Mouse (Mus musculus) embryonic fibroblast, embryonic 13.5 days (primary cell): ENCODE data around the gene Hook2. TPM values are rescaled to one million over a fixed set of nuclear protein-coding genes. Genes with fewer than 3 reads are reported as not detected.
A peak's percentile ranks its signal among the peaks of the same experiment; 100 is the strongest.

Experiments
- H3K27ac ChIP-seq: 2 replicates; pipeline ENCODE4 v1.5.1; 2012; ENCODE audit warnings: low read length, control low read depth, inconsistent platforms; ENCODE audit not compliant: insufficient read depth
- H3K4me1 ChIP-seq: 2 replicates; pipeline ENCODE4 v1.6.1; 2011; ENCODE audit warnings: low read length; ENCODE audit not compliant: control insufficient read depth, insufficient read depth
- H3K4me3 ChIP-seq: 2 replicates; pipeline ENCODE4 v1.5.1; 2011; ENCODE audit warnings: mild to moderate bottlenecking, control low read depth, low read length; ENCODE audit not compliant: insufficient read depth
- CTCF ChIP-seq: IDR thresholded peaks from 2 replicates; pipeline ENCODE4 v1.5.1; 2011; ENCODE audit warnings: mild to moderate bottlenecking, control low read depth, low read length, moderate library complexity, borderline replicate concordance; ENCODE audit not compliant: insufficient read depth
- POLR2A ChIP-seq: IDR thresholded peaks from 2 replicates; pipeline ENCODE4 v1.6.1; 2011; ENCODE audit warnings: low read depth, mild to moderate bottlenecking, control low read depth, low read length, moderate library complexity
- polyA plus RNA-seq: library from polyadenylated mRNA; stranded (reverse); fragments of >200 nt; gene quantifications from 2 replicates; pipeline ENCODE4 v1.2.4, GENCODE M21; 2011; ENCODE audit warnings: low read depth; ENCODE audit not compliant: missing spikeins, insufficient read length

Hook2 gene
- polyA plus RNA-seq, 1 experiment, result 8.1 TPM

DNA sequence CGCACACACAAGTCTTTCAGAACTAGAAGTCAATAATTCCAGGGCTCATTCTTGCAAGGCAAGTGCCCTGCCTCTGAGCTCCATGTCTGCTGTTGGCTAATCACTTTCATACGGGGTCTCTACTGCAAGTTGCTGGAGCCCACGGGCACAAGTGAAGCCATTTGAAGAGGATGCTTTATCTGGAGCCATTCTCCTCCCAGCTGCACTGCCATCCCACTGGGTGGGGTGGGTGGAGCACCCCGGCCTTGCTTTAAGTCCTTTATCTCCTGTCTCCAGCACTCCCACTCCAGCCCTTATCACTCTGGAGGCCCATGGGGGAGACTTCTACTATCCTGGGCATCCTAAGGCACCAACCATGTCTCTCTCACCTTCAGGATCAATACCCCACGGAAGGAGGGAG is 19.5 kb upstream of the Hook2 start:
- peaks cover 12% of the 10 kb centered on the region; the same call in 1 of the 2 replicates for H3K4me1 ChIP-seq
- TF ChIP-seq POLR2A (no peak), CTCF (no peak)
- H3K27ac ChIP-seq, result no peak overlapping the region
- peak overlapping the region; percentile 65 for H3K4me3 ChIP-seq

DNA sequence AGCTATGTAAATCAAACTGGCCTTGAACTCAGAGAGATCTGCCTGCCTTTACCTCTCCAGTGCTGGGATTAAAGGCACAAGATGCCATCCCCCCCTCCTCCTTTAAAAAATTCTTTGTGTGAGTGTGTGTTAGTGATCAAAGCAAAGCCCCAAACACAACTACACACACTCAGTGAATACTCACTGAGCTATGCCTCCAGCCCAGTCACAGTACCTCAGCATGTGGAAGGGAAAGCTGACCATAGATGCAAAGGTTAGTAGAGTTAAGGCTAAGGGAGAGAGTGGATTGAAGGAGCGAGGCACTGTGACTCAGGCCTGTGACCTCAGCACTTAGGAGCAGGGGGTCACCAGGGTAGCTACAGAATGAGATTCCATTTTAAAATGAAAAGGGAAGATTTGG is 17.3 kb upstream of the Hook2 start:
- no peak for TF ChIP-seq POLR2A
- TF ChIP-seq CTCF, result no peak
- Histone ChIP-seq H3K4me1 (peaks cover 8% of the 10 kb centered on the region; the same call in 1 of the 2 replicates), H3K27ac (no peak overlapping the region), H3K4me3 (no peak overlapping the region)

DNA sequence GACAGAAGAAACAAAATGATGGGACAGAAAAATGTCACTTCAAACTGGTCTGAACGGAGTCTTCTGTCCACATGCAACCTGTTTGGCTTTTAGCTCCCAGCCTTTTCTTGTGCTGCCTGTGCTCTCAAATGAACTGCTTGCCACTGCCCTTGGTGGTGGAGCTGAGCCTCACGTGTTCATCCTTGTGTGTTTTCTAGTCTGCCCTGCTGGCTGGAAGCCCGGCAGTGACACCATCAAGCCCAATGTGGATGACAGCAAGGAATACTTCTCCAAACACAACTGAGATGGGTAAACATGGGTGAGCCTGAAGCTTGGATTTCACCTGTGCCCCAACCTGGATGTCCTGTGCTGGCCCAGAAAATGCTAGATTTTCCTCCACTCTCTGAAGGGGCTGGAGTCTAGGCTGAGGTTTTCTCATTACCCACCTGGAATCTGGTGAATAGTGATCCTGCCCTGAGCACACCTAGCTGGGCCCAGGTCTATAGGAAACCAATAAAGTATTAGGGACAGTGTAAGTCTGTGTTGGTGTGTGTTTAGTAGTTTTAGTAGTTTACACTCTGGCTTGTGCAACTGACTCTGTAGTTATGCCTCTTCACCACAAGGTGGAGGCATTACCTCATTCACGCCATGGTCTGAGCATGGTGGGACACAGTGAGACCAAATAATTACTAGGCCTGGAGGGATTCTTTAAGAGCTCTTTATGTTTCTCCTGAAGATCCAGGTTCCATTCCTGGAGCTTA is 16.4 kb upstream of the Hook2 start:
- H3K27ac ChIP-seq, result no peak overlapping the region; the same call in 1 of the 2 replicates
- peaks cover 4% of the 10 kb centered on the region; the same call in 1 of the 2 replicates for H3K4me1 ChIP-seq
- H3K4me3 ChIP-seq, result no peak overlapping the region
- TF ChIP-seq CTCF, result peak; percentile 81; the same call in 1 of the 2 replicates
- no peak for TF ChIP-seq POLR2A

DNA sequence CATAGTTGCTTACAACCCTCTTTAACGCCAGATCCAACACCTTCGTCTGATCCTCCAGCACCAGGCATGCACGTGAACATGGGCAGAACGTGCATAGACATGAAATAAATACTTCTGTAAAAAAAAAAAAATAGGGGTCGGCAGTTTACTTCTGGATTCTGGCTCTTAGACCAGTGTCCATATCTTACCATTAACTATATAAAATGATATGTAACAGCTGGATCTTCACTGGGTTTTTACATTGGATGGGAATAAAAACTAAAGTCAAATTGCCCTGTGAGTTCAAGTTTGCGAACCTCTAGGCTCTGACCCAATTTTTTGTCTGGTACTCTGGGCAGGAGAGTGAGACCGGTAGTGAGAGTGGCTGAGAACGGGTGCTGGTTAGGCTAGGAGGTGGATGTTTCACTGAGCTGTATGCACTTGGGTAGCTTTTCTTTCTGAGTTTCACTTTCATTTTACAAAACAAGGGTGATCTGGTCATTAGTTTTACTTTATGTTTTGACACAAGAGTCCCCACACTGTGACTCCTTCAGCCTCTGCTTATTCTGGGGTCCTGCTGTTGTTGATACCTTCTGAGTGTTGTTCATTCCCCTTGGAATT is 15.8 kb upstream of the Hook2 start:
- H3K4me1 ChIP-seq, result peaks cover 4% of the 10 kb centered on the region; the same call in 1 of the 2 replicates
- TF ChIP-seq POLR2A (no peak), CTCF (no peak)
- H3K4me3 ChIP-seq, result no peak overlapping the region
- H3K27ac ChIP-seq, result peak overlapping the region; percentile 91

DNA sequence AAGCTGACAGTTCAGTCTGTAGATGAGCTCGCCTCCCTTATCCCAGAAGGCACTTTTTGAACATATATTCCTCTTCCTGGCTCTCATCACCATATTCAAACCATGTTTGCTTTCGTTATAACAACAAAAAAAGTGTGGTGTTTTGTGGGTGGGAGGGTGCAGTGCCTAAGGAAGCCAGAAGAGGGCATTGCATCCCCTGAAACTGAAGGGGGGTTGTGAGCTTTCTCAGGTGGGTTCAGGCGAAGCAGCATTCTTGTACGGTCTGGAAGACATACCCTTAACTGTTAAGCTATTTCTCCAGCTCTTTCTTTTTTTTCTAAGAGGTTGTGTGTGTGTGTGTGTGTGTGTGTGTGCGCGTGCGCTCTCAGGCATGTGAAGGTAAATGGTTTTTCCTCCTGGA is 15.0 kb upstream of the Hook2 start:
- Histone ChIP-seq H3K27ac (peak overlapping the region; percentile 91), H3K4me1 (peaks cover 4% of the 10 kb centered on the region; the same call in 1 of the 2 replicates), H3K4me3 (peak overlapping the region; percentile 31)
- 0 out of 2 replicates have a peak, but pooled peaks have one; percentile 36 for TF ChIP-seq POLR2A
- peak; percentile 58; the same call in 1 of the 2 replicates for TF ChIP-seq CTCF

DNA sequence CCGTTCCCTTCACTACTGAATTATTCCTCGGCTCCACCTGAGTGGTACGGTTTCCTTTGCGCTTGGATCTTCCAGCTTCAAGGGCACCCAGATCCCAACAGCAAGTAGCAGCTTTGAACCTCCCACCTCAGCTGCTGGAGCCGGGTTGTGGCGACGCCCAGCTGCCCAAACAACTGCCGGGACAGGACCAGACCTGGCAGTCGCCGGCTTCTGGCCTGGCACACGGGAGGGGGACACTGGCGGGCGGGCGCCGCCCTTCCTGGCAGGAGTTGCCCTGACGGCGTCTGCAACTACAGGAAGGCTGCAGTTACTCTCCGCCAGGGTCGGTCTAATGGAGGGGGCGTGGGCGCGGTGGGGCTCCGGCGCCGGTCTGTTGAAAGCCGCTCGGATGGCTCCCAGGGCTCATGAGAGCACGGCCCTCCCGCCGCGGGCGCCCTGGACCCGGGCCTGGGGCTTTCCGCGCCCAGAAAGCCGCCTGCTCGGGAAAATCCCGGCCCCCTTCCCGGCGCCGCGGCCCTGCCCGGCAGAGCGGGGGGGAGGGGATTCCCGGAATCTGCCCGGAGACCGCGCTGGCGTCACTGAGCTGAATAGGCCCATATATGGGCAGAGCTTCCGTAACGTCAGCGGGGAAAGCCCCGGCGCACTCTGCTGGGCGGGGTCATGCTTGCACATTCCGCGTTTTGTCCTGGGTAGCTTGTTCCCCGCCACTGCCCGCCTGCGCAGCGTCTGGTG is 14.2 kb upstream of the Hook2 start:
- TF ChIP-seq CTCF (no peak), POLR2A (peak; percentile 90)
- Histone ChIP-seq H3K4me3 (peak overlapping the region; percentile 88), H3K27ac (peak overlapping the region; percentile 91), H3K4me1 (peaks cover 7% of the 10 kb centered on the region)

DNA sequence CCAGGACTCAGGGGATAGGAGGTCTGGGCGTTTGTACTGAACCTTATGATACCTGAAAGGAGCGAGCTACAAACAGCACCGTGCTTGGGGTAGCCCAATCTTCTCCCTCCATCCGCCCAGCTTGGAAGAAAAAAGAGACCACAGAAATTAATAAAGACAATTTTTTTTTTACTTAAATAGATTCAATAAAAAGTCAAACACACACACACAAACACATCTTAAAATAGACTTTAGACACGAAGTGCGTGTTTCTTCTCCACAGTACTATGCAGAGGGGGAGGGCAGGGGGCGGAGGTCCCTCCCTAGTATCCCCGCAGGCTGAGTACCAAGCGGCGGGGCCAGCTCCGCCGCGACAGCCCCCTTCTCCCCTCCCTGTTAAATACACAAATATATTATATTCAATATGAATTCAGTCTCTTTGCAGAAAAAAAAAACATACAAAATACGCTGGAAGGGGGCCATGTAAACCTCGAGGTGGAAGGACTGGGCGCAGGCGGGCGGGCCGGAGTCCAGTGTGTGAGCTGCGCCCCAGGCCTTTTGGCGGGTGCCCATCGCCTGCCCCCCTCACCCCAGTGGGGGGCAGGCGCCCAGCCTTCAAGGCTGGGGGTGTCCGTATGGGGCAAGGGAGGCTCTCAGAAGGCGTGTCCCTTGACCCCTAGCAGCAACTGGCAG is 13.5 kb upstream of the Hook2 start:
- peak overlapping the region; percentile 90 for H3K27ac ChIP-seq
- H3K4me3 ChIP-seq, result peak overlapping the region; percentile 88
- no peak for TF ChIP-seq CTCF
- TF ChIP-seq POLR2A, result no peak
- peaks cover 8% of the 10 kb centered on the region for H3K4me1 ChIP-seq

DNA sequence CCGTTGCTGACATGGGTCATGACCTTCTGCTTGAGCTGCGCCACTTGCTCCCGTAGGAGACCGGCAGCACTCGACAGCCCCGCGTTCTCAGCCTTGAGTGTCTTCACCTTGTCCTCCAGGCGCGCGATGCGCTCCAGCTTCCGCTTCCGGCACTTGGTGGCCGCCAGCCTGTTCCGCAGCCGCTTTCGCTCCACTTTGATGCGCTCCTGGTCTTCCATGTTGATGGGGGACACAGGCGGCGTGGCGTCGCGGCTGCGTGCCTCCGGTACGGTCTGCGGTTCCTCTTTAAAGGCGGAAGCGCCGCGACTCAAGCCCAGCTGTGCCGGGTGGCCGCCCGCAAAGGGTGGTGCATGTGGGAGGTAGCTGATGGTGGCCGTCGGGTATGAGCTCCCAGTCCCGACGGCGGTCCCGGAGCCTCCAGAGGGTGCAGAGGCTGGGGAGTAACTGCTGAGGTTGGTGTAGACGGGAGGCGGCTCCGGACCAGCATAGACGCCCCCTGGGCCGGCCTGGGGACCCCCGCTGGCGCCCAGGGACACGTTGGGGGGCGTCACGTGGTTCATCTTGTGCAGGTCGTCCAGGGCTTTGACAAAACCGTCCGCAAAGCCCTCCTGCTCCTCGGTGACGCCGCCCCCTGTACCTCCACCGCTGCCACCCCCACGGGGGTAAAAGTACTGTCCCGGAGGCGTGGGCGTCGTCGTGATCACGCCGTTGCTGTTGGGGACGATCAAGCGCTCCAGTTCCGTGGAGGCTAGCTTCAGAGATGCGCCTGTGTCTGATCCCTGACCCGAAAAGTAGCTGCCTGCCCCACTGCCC is 12.8 kb upstream of the Hook2 start:
- TF ChIP-seq POLR2A (peak; percentile 48), CTCF (no peak)
- Histone ChIP-seq H3K4me1 (peaks cover 8% of the 10 kb centered on the region), H3K27ac (peak overlapping the region; percentile 90), H3K4me3 (peak overlapping the region; percentile 88)
